In genomic region chr9:119469691-119470353, GRCm38 (mm10) we compare ENCODE assay signal across 16 mouse cellular contexts. TPM values are rescaled to one million over a fixed set of nuclear protein-coding genes. Genes with fewer than 3 reads are reported as not detected.
A peak's percentile ranks its signal among the peaks of the same experiment; 100 is the strongest.
DNase-seq lines count a peak whose midpoint lies in the region; ATAC-seq and TF ChIP-seq lines count a peak whose summit lies in the region.
"Had no signal": no experiment of that assay in that cellular context is flagged by ENCODE, and none has a peak within 500 bp of the region (broad histone marks: within the 10 kb centered on the region; RNA-seq: fewer than 3 reads in every experiment).

No protein-coding gene starts in this region.

- H3K4me3 ChIP-seq in bone marrow, adult 2 months (replicated peaks; ENCODE audit: control insufficient read depth, low read depth, low read length): no peak overlapping the region
- no peak overlapping the region for H3K4me3 ChIP-seq in midbrain, embryonic 11.5 days (ENCODE audit: low read depth, low read length)
- no peak overlapping the region for H3K4me3 ChIP-seq in hindbrain, embryonic 11.5 days (ENCODE audit: low read depth, low read length)
- H3K4me3 ChIP-seq: embryonic facial prominence, embryonic 12.5 days; midbrain, embryonic 12.5 days had no signal

- peaks cover 1% of the 10 kb centered on the region; the same call in 1 of the 2 replicates for H3K4me1 ChIP-seq in bone marrow, adult 2 months (ENCODE audit: control insufficient read depth, insufficient read depth, low read length)
- H3K4me1 ChIP-seq in midbrain, embryonic 11.5 days (ENCODE audit: control insufficient read depth, insufficient read depth, low read length): no peaks in the 10 kb centered on the region
- H3K4me1 ChIP-seq in hindbrain, embryonic 11.5 days (replicated peaks; ENCODE audit: control insufficient read depth, insufficient read depth, low read length): no peaks in the 10 kb centered on the region

- H3K4me2 ChIP-seq in midbrain, embryonic 11.5 days: no peak overlapping the region
- H3K4me2 ChIP-seq in hindbrain, embryonic 11.5 days (replicated peaks; ENCODE audit: low read depth, low read length): no peak overlapping the region
- H3K4me2 ChIP-seq: embryonic facial prominence, embryonic 12.5 days; midbrain, embryonic 12.5 days had no signal

- H3K9me3 ChIP-seq in midbrain, embryonic 11.5 days (ENCODE audit: control insufficient read depth, low read length): no peaks in the 10 kb centered on the region
- H3K9me3 ChIP-seq in hindbrain, embryonic 11.5 days (ENCODE audit: control insufficient read depth, low read length): no peaks in the 10 kb centered on the region
- H3K9me3 ChIP-seq: embryonic facial prominence, embryonic 12.5 days; midbrain, embryonic 12.5 days had no signal

- H3K9ac ChIP-seq in midbrain, embryonic 11.5 days (ENCODE audit: low read length): no peak overlapping the region
- no peak overlapping the region for H3K9ac ChIP-seq in hindbrain, embryonic 11.5 days (ENCODE audit: low read depth, low read length)
- H3K9ac ChIP-seq: embryonic facial prominence, embryonic 12.5 days; forebrain, postnatal 0 days; midbrain, embryonic 12.5 days had no signal

- ATAC-seq in megakaryocyte, adult 5-6 weeks (ENCODE audit: poor library complexity, severe bottlenecking): peak; percentile 54; the same call in 1 of the 2 replicates
- no peak for ATAC-seq in midbrain, embryonic 11.5 days (ENCODE audit: low FRiP score)
- no peak for ATAC-seq in hindbrain, embryonic 11.5 days (ENCODE audit: low FRiP score)
- ATAC-seq: forebrain, postnatal 0 days had no signal

- WGBS in bone marrow, adult 2 months: 71% methylated on average over 8 of the region's 8 CpGs
- WGBS in midbrain, embryonic 11.5 days: 87% methylated on average over 8 of the region's 8 CpGs
- 77% methylated on average over 8 of the region's 8 CpGs for WGBS in hindbrain, embryonic 11.5 days

- intact Hi-C loops in heart, postnatal 10 days (cut with DNase I): loop anchor here (5.0 to 10.0 kb wide), 3 partner anchors 47 to 425 kb away; partner anchors contain the start of gene Wdr48

- H3K27me3 ChIP-seq in midbrain, embryonic 11.5 days (ENCODE audit: control insufficient read depth, insufficient read depth, low read length): no peaks in the 10 kb centered on the region; the same call in 1 of the 2 replicates
- H3K27me3 ChIP-seq in hindbrain, embryonic 11.5 days (ENCODE audit: control insufficient read depth, insufficient read depth, low read length): no peaks in the 10 kb centered on the region
- H3K27me3 ChIP-seq: embryonic facial prominence, embryonic 12.5 days; midbrain, embryonic 12.5 days had no signal

- peak overlapping the region; percentile 49 for H3K27ac ChIP-seq in bone marrow, adult 2 months (ENCODE audit: control insufficient read depth, insufficient read depth, low read depth, low read length, poor library complexity)
- H3K27ac ChIP-seq in midbrain, embryonic 11.5 days (ENCODE audit: low read depth, low read length): no peak overlapping the region
- no peak overlapping the region for H3K27ac ChIP-seq in hindbrain, embryonic 11.5 days (ENCODE audit: low read depth, low read length)
- H3K27ac ChIP-seq: embryonic facial prominence, embryonic 12.5 days; midbrain, embryonic 12.5 days had no signal

- H3K36me3 ChIP-seq in midbrain, embryonic 11.5 days (ENCODE audit: control insufficient read depth, insufficient read depth, low read length): no peaks in the 10 kb centered on the region; the same call in 1 of the 2 replicates
- no peaks in the 10 kb centered on the region for H3K36me3 ChIP-seq in hindbrain, embryonic 11.5 days (ENCODE audit: control insufficient read depth, insufficient read depth, low read length)

- peak; percentile 48; the same call in 1 of the 2 replicates for TF ChIP-seq POLR2A in bone marrow, adult 2 months (IDR thresholded peaks at IDR 0.05; ENCODE audit: borderline replicate concordance, control insufficient read depth, low read depth, low read length)

- TF ChIP-seq CTCF in bone marrow, adult 2 months (IDR thresholded peaks at IDR 0.05; ENCODE audit: control insufficient read depth, insufficient read depth, low read length): no peak

- DNase-seq in heart, adult 11 months: peak; percentile 99
- DNase-seq in heart, postnatal 10 days: peak; percentile 89 to 92
- no peak for DNase-seq in embryo, embryonic 11 days
- no peak for DNase-seq in midbrain, embryonic 11.5 days (ENCODE audit: low spot score, missing footprints)
- DNase-seq in hindbrain, embryonic 11.5 days (ENCODE audit: low spot score): no peak
- DNase-seq: adrenal gland, postnatal 14 days; cerebellum, adult 18-20 months; forebrain, postnatal 0 days; kidney, adult 8-10 months; lung, adult 18-20 months; right cerebral cortex, postnatal 25 days; thymus, postnatal 14 days had no signal

RNA-seq across cellular contexts. Expression of gene Exog, which starts 25.1 kb away (rescaled TPM):
- 2.3 and 3.2 TPM in 2 replicates for polyA plus RNA-seq in bone marrow, adult 2 months (2011; ENCODE audit: insufficient read depth, insufficient read length, low replicate concordance, missing spikeins)
- 1 to 10 TPM; 2.8 to 4.4 TPM for total RNA-seq in heart, postnatal 10 days (2021)
- 3.5 and 5.9 TPM in 2 replicates for total RNA-seq in megakaryocyte, adult 5-6 weeks (2015)
- total RNA-seq in megakaryocyte, adult 5-6 weeks (2017): 2.1 and 3.0 TPM in 2 replicates
- 39.5 and 39.9 TPM in 2 replicates for polyA plus RNA-seq in midbrain, embryonic 11.5 days (2014; fragmentation: Nextera tagmentation; extraction: Ambion mirVana)
- 46.2 and 47.3 TPM in 2 replicates for polyA plus RNA-seq in hindbrain, embryonic 11.5 days (2014; fragmentation: Nextera tagmentation; extraction: Ambion mirVana)

Comparison
In these comparisons a context has a peak if more than half of its experiments do, and no peak if none do; other contexts are left out.
1. DNase-seq: peak in heart, adult 11 months (single experiment) and heart, postnatal 10 days (2 of 2); none in embryo, embryonic 11 days (single experiment), midbrain, embryonic 11.5 days (single experiment) and hindbrain, embryonic 11.5 days (single experiment).